29 mouse cellular contexts compared by ENCODE assay signal in the genomic region with DNA sequence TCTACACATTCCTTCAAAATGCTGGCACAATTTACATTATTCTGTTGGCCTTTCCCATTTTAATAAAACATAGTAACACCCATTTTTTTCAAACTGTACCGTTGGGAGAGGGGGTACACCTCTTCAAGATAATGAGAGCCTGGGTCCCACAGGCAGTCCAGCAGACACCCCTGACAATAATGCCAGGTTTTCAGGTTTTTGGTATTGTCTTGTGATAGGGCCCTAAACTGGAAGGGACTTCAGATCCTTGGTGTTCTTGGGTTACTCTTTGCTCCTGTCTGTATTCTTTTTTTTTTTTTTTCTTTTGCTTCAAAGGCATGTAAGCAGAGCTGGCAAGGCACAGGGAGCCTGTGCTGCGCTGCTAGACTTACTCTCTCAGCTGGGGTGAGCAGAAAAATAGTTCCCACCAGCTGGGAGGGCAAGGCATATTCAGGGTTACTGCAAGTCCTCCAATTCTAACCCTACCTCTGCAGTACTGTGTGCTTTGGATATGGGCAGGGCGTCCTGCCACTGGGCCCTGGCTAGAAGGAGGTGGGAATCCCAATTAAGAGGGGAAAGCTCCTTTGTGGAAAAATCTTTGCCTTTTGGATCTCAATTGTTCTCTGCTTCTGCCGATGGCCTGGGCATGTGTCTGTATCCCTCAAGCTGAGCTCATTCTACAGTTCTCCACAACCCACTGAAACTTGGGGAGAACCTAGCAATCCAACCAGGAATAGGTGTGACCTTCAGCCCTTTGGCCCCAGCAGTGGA. TPM values are rescaled to one million over a fixed set of nuclear protein-coding genes. Genes with fewer than 3 reads are reported as not detected.
DNase-seq lines count a peak whose midpoint lies in the region; ATAC-seq lines count a peak whose summit lies in the region.
"Had no signal": no experiment of that assay in that cellular context is flagged by ENCODE, and none has a peak within 500 bp of the region (broad histone marks: within the 10 kb centered on the region; RNA-seq: fewer than 3 reads in every experiment).

No protein-coding gene starts in this region.

- ATAC-seq in hindbrain, embryonic 12.5 days (ENCODE audit: low FRiP score): no peak
- no peak for ATAC-seq in midbrain, embryonic 16.5 days
- no peak for ATAC-seq in erythroblast, adult 5-6 weeks (replicated peaks; ENCODE audit: low FRiP score, poor library complexity, severe bottlenecking)
- ATAC-seq: forebrain, embryonic 16.5 days had no signal

- DNase-seq in embryo, embryonic 9.5 days (ENCODE audit: extremely low spot score): peak; percentile 7
- DNase-seq in embryo, embryonic 10 days (ENCODE audit: low spot score): no peak
- DNase-seq in limb, embryonic 10.5 days (ENCODE audit: low spot score): peak; percentile 39
- no peak for DNase-seq in ovary, postnatal 36 days (ENCODE audit: low spot score)
- DNase-seq: adrenal gland, postnatal 25 days; gastrocnemius, postnatal 36 days; heart, adult 2 months; heart, postnatal 36 days; kidney, adult 2 months; kidney, postnatal 10 days; left cerebral cortex, postnatal 4 days; liver; lung, postnatal 36 days; right cerebral cortex, adult 18-20 months; thymus, adult 18-20 months had no signal

- peaks cover 9% of the 10 kb centered on the region; the same call in 1 of the 2 replicates for H3K4me1 ChIP-seq in hindbrain, embryonic 12.5 days
- peaks cover 16% of the 10 kb centered on the region for H3K4me1 ChIP-seq in limb, embryonic 10.5 days
- peaks cover 7% of the 10 kb centered on the region; the same call in 1 of the 2 replicates for H3K4me1 ChIP-seq in midbrain, embryonic 16.5 days (ENCODE audit: control insufficient read depth, insufficient read depth, low read length)

- peak overlapping the region; percentile 66 for H3K27ac ChIP-seq in hindbrain, embryonic 12.5 days
- H3K27ac ChIP-seq in limb, embryonic 10.5 days: no peak overlapping the region
- peak overlapping the region; percentile 26; the same call in 1 of the 2 replicates for H3K27ac ChIP-seq in midbrain, embryonic 16.5 days (ENCODE audit: low read length)
- H3K27ac ChIP-seq: embryonic facial prominence, embryonic 10.5 days; forebrain, embryonic 10.5 days; heart, adult 2 months; liver, embryonic 15.5 days; lung, embryonic 15.5 days; neural tube, embryonic 13.5 days; stomach, embryonic 15.5 days had no signal

- H3K4me3 ChIP-seq in hindbrain, embryonic 12.5 days: 0 out of 2 replicates have a peak overlapping the region, but pooled peaks have one; percentile 6
- H3K4me3 ChIP-seq in limb, embryonic 10.5 days: no peak overlapping the region
- H3K4me3 ChIP-seq in midbrain, embryonic 16.5 days (ENCODE audit: low read depth, low read length): no peak overlapping the region
- H3K4me3 ChIP-seq: embryonic facial prominence, embryonic 10.5 days; forebrain, embryonic 10.5 days; heart, adult 2 months; liver, embryonic 15.5 days; lung, embryonic 15.5 days; megakaryocyte, embryonic 14.5 days; neural tube, embryonic 13.5 days; stomach, embryonic 15.5 days had no signal

- peak overlapping the region; percentile 35 for H3K4me2 ChIP-seq in hindbrain, embryonic 12.5 days (replicated peaks)
- peak overlapping the region; percentile 14; the same call in 1 of the 2 replicates for H3K4me2 ChIP-seq in midbrain, embryonic 16.5 days (ENCODE audit: low read length)
- H3K4me2 ChIP-seq: liver, embryonic 15.5 days; lung, embryonic 15.5 days; neural tube, embryonic 13.5 days; stomach, embryonic 15.5 days had no signal

- H3K36me3 ChIP-seq in hindbrain, embryonic 12.5 days: no peaks in the 10 kb centered on the region
- H3K36me3 ChIP-seq in limb, embryonic 10.5 days: no peaks in the 10 kb centered on the region
- no peaks in the 10 kb centered on the region for H3K36me3 ChIP-seq in midbrain, embryonic 16.5 days (ENCODE audit: control insufficient read depth, insufficient read depth, low read length)
- H3K36me3 ChIP-seq: embryonic facial prominence, embryonic 10.5 days; forebrain, embryonic 10.5 days; liver, embryonic 15.5 days; lung, embryonic 15.5 days; neural tube, embryonic 13.5 days; stomach, embryonic 15.5 days had no signal

- no peaks in the 10 kb centered on the region for H3K9me3 ChIP-seq in hindbrain, embryonic 12.5 days (replicated peaks)
- H3K9me3 ChIP-seq in limb, embryonic 10.5 days (replicated peaks): no peaks in the 10 kb centered on the region
- H3K9me3 ChIP-seq in midbrain, embryonic 16.5 days (replicated peaks; ENCODE audit: control insufficient read depth, low read length, poor library complexity, severe bottlenecking): no peaks in the 10 kb centered on the region
- H3K9me3 ChIP-seq: embryonic facial prominence, embryonic 10.5 days; forebrain, embryonic 10.5 days; liver, embryonic 15.5 days; lung, embryonic 15.5 days; megakaryocyte, embryonic 14.5 days; neural tube, embryonic 13.5 days; stomach, embryonic 15.5 days had no signal

- H3K9ac ChIP-seq in hindbrain, embryonic 12.5 days: peak overlapping the region; percentile 32; the same call in 1 of the 2 replicates
- H3K9ac ChIP-seq in midbrain, embryonic 16.5 days (ENCODE audit: low read depth, low read length): peak overlapping the region; percentile 4; the same call in 1 of the 2 replicates
- H3K9ac ChIP-seq: liver, embryonic 15.5 days; lung, embryonic 15.5 days; neural tube, embryonic 13.5 days; stomach, embryonic 15.5 days had no signal

- peaks cover 91% of the 10 kb centered on the region for H3K27me3 ChIP-seq in hindbrain, embryonic 12.5 days
- peaks cover 98% of the 10 kb centered on the region for H3K27me3 ChIP-seq in limb, embryonic 10.5 days (ENCODE audit: low read depth, poor library complexity, severe bottlenecking)
- H3K27me3 ChIP-seq in midbrain, embryonic 16.5 days (ENCODE audit: control insufficient read depth, insufficient read depth, low read depth, low read length): peaks cover 18% of the 10 kb centered on the region

- WGBS in hindbrain, embryonic 12.5 days: 3% methylated on average over 4 of the region's 4 CpGs
- WGBS in limb, embryonic 10.5 days: 3% methylated on average over 4 of the region's 4 CpGs
- 15% methylated on average over 4 of the region's 4 CpGs for WGBS in midbrain, embryonic 16.5 days

RNA-seq across cellular contexts. Expression of a gene that starts 7.6 kb away (rescaled TPM):
- 0.66 and 0.86 TPM in 2 replicates for polyA plus RNA-seq in hindbrain, embryonic 12.5 days (2016; fragmentation: Nextera tagmentation; extraction: Ambion mirVana)
- polyA plus RNA-seq in limb, embryonic 10.5 days (2016; fragmentation: Nextera tagmentation; extraction: Ambion mirVana): not detected in 2 replicates
- 0.55 and 0.72 TPM in 2 replicates for polyA plus RNA-seq in midbrain, embryonic 16.5 days (2015; fragmentation: Nextera tagmentation; extraction: Ambion mirVana)
- not detected in 2 replicates for total RNA-seq in erythroblast, adult 5-6 weeks (2015; ENCODE audit: low replicate concordance)
- not detected in 2 replicates for total RNA-seq in erythroblast, adult 5-6 weeks (2017; ENCODE audit: low replicate concordance)
- total RNA-seq: heart, postnatal 36 days; left cerebral cortex, postnatal 4 days had no signal
- polyA plus RNA-seq: embryonic facial prominence, embryonic 10.5 days; forebrain, embryonic 10.5 days; forebrain, embryonic 16.5 days; heart, adult 2 months; heart, embryonic 14.5 days; intestine, embryonic 14.5 days; liver, embryonic 15.5 days; lung, embryonic 15.5 days; neural tube, embryonic 13.5 days; stomach, embryonic 15.5 days; urinary bladder, adult 2 months had no signal

Comparison
In these comparisons a context has a peak if more than half of its experiments do, and no peak if none do; other contexts are left out.
1. DNase-seq: peak in embryo, embryonic 9.5 days (single experiment) and limb, embryonic 10.5 days (single experiment); none in embryo, embryonic 10 days (single experiment) and ovary, postnatal 36 days (single experiment).